13 mouse cellular contexts compared by ENCODE assay signal in genomic region chr12:39974977-39975583, GRCm38 (mm10).
DNase-seq lines count a peak whose midpoint lies in the region; ATAC-seq lines count a peak whose summit lies in the region.
"Had no signal": no experiment of that assay in that cellular context is flagged by ENCODE, and none has a peak within 500 bp of the region (broad histone marks: within the 10 kb centered on the region; RNA-seq: fewer than 3 reads in every experiment).

No protein-coding gene starts in this region.

- no peak overlapping the region for H3K4me3 ChIP-seq in forebrain, embryonic 11.5 days (ENCODE audit: low read depth, low read length)
- no peak overlapping the region for H3K4me3 ChIP-seq in hindbrain, embryonic 16.5 days (ENCODE audit: low read length)
- no peak overlapping the region for H3K4me3 ChIP-seq in midbrain, embryonic 12.5 days
- H3K4me3 ChIP-seq: heart, embryonic 12.5 days; stomach, embryonic 15.5 days had no signal

- peak; percentile 60 for ATAC-seq in forebrain, embryonic 11.5 days (replicated peaks; ENCODE audit: low FRiP score)
- ATAC-seq in hindbrain, embryonic 16.5 days = peak; percentile 57
- ATAC-seq in midbrain, embryonic 12.5 days (ENCODE audit: low FRiP score, low read depth) = peak; percentile 56
- ATAC-seq: liver, postnatal 0 days; Patski had no signal

- peaks cover 2% of the 10 kb centered on the region; the same call in 1 of the 2 replicates for H3K27me3 ChIP-seq in forebrain, embryonic 11.5 days (ENCODE audit: control insufficient read depth, insufficient read depth, low read length)
- no peaks in the 10 kb centered on the region for H3K27me3 ChIP-seq in hindbrain, embryonic 16.5 days (replicated peaks; ENCODE audit: control insufficient read depth, insufficient read depth, low read length)
- H3K27me3 ChIP-seq in midbrain, embryonic 12.5 days = peaks cover 7% of the 10 kb centered on the region; the same call in 1 of the 2 replicates
- H3K27me3 ChIP-seq: heart, embryonic 12.5 days; Patski; stomach, embryonic 15.5 days had no signal

- WGBS in forebrain, embryonic 11.5 days = 30% methylated on average over 4 of the region's 4 CpGs
- WGBS in hindbrain, embryonic 16.5 days = 7% methylated on average over 4 of the region's 4 CpGs
- 20% methylated on average over 4 of the region's 4 CpGs for WGBS in midbrain, embryonic 12.5 days

- H3K36me3 ChIP-seq in forebrain, embryonic 11.5 days (ENCODE audit: control insufficient read depth, insufficient read depth, low read length) = no peaks in the 10 kb centered on the region
- H3K36me3 ChIP-seq in hindbrain, embryonic 16.5 days (ENCODE audit: control insufficient read depth, insufficient read depth, low read length) = no peaks in the 10 kb centered on the region
- H3K36me3 ChIP-seq in midbrain, embryonic 12.5 days = no peaks in the 10 kb centered on the region
- H3K36me3 ChIP-seq: heart, embryonic 12.5 days; stomach, embryonic 15.5 days had no signal

- DNase-seq in CD4-positive, CD25-positive, alpha-beta regulatory T cell, adult 2 months (ENCODE audit: low read depth, low spot score) = peak; percentile 6
- no peak for DNase-seq in forebrain, embryonic 11.5 days (ENCODE audit: low spot score)
- no peak for DNase-seq in right cerebral cortex, postnatal 10 days (ENCODE audit: low spot score in 2 of 2)
- no peak for DNase-seq in cerebellum, adult 9-10 months
- DNase-seq in T-cell, adult 2 months (ENCODE audit: low spot score) = no peak
- no peak for DNase-seq in cerebellum, postnatal 14 days
- DNase-seq: kidney, adult 8-10 months; liver, postnatal 0 days had no signal

- H3K9ac ChIP-seq in forebrain, embryonic 11.5 days (ENCODE audit: low read length) = no peak overlapping the region
- H3K9ac ChIP-seq in hindbrain, embryonic 16.5 days (ENCODE audit: low read depth, low read length) = no peak overlapping the region
- H3K9ac ChIP-seq in midbrain, embryonic 12.5 days (replicated peaks) = no peak overlapping the region
- H3K9ac ChIP-seq: heart, embryonic 12.5 days; liver, postnatal 0 days; stomach, embryonic 15.5 days had no signal

- no peaks in the 10 kb centered on the region for H3K9me3 ChIP-seq in forebrain, embryonic 11.5 days (ENCODE audit: control insufficient read depth, low read length)
- no peaks in the 10 kb centered on the region for H3K9me3 ChIP-seq in hindbrain, embryonic 16.5 days (ENCODE audit: control insufficient read depth, low read length)
- no peaks in the 10 kb centered on the region for H3K9me3 ChIP-seq in midbrain, embryonic 12.5 days
- H3K9me3 ChIP-seq: heart, embryonic 12.5 days; stomach, embryonic 15.5 days had no signal

- peaks cover 5% of the 10 kb centered on the region; the same call in 1 of the 2 replicates for H3K4me1 ChIP-seq in forebrain, embryonic 11.5 days (replicated peaks; ENCODE audit: control insufficient read depth, insufficient read depth, low read length)
- H3K4me1 ChIP-seq in hindbrain, embryonic 16.5 days (ENCODE audit: control insufficient read depth, insufficient read depth, low read depth, low read length) = peaks cover 17% of the 10 kb centered on the region
- peaks cover 22% of the 10 kb centered on the region for H3K4me1 ChIP-seq in midbrain, embryonic 12.5 days
- H3K4me1 ChIP-seq: stomach, embryonic 15.5 days had no signal

- no peak overlapping the region for H3K27ac ChIP-seq in forebrain, embryonic 11.5 days (ENCODE audit: low read depth, low read length)
- H3K27ac ChIP-seq in hindbrain, embryonic 16.5 days (ENCODE audit: low read depth, low read length) = peak overlapping the region; percentile 35
- H3K27ac ChIP-seq in midbrain, embryonic 12.5 days (replicated peaks) = peak overlapping the region; percentile 71
- H3K27ac ChIP-seq: stomach, embryonic 15.5 days had no signal

- H3K4me2 ChIP-seq in forebrain, embryonic 11.5 days (ENCODE audit: low read depth, low read length, severe bottlenecking) = no peak overlapping the region
- H3K4me2 ChIP-seq in hindbrain, embryonic 16.5 days (ENCODE audit: low read length) = no peak overlapping the region
- no peak overlapping the region for H3K4me2 ChIP-seq in midbrain, embryonic 12.5 days (replicated peaks)
- H3K4me2 ChIP-seq: heart, embryonic 12.5 days; stomach, embryonic 15.5 days had no signal
